Mouse (Mus musculus) layer of hippocampus, adult 8-10 months (tissue): ENCODE data around the gene Mmp7. TPM values are rescaled to one million over a fixed set of nuclear protein-coding genes. Genes with fewer than 3 reads are reported as not detected.

Experiments used
- DNase-seq, 2 experiments: peaks; one replicate each; pipeline ENCODE4 v3.0.0; 2022; ENCODE audit warnings: low spot score in 2 of 2
- total RNA-seq, 4 experiments: library from RNA; stranded (reverse); gene quantifications; 2 replicates each; pipeline ENCODE4 v1.2.4; 2022

The Mmp7 gene
- total RNA-seq = not detected

DNA sequence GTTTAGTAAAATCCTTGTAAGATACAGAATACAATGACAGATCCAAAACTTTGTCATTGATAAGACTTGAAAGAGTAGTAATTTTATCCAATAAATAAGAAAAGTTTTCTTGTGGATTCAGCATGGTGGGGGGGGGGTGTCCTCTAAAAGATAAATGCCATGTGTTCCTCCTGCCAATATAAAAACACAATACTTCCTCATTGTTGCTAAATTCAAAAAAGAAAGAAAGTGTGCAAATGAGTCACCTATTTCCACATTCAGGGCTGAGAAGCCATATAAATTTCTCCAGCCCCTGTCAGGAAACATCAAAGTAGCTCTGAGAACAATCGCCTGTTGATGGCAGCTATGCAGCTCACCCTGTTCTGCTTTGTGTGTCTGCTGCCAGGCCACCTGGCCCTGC lies at the start of gene Mmp7:
Mmp7 (plus strand) TSS at position 301 of the 400 bp plus-strand sequence.
- DNase-seq = no peak

GRCm38 (mm10) chr9:7647901-7648300 lies 44.0 kb upstream of the Mmp7 start:
- no peak for DNase-seq

DNA sequence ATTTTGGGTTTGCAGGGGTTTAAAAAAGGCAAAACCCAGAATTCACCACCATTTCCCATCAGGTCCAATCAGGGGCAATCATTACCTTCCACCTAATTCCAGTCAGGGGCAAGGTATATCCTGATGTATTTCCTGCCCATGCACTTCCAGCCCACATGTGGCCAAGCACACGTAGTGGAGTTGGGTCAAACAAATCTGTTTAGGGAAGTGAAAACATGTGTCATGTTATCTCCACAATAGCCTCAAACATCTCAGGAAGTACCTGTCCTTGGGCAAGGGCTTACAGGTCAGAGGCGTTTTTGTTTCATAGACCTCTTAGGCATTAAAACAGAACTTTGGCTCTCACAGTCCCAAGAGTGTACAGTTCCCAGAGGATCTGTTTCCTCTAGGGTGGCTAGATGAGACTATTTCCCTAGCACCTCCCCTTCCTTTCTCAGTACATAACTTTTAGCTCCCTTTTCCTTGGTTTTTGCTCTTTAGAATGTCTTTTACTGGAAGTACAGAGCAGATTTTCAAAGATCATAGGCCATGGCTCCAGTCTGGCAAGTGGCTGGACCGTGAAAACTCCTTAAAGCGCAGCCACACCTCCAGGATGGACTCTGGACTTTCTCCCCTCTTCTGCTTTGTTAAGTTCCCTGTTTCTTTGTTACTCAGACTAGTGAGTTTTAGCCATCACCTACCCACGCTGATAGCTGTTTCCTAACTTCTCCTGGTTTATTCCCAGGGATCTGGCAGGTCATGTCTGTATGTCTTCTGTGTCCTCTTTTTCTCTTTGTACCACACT lies 41.3 kb upstream of the Mmp7 start:
- no peak for DNase-seq

DNA sequence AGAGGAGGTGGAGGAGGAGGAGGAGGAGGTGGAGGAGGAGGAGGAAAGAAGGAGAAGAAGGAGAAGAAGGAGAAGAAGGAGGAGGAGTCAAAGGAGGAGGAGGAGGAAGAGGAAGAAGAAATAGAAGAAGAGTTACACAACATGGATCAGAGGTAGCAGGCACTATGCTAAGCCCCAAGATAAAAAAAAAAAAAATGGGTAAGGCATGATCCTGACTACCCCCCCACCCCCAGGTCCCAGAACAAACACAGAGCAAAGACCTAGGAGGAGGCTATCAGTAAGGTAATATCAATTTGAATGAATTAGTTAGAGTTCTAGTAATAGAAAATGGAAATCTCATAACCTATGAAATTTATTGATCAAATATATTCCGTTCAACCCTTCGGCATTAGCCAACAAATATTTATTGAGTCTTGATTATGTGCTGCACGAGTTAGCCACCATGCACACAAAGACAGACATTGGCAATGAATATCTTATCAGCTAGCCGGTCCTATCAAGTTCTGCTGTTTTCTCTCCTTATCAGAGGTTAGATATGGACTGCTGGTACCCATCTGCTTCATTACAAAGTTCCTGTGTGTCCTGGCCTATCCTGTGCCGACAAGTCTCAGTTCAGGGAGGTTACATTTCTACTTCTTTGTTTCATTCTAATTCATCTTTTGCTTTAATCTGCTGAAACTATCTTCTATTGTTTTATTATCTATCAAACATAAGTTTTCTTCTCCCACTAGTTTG lies 39.4 kb upstream of the Mmp7 start:
- DNase-seq = no peak

- no peak for DNase-seq
Measured at GRCm38 (mm10) chr9:7657946-7658345, 33.9 kb upstream of the Mmp7 start.

DNA sequence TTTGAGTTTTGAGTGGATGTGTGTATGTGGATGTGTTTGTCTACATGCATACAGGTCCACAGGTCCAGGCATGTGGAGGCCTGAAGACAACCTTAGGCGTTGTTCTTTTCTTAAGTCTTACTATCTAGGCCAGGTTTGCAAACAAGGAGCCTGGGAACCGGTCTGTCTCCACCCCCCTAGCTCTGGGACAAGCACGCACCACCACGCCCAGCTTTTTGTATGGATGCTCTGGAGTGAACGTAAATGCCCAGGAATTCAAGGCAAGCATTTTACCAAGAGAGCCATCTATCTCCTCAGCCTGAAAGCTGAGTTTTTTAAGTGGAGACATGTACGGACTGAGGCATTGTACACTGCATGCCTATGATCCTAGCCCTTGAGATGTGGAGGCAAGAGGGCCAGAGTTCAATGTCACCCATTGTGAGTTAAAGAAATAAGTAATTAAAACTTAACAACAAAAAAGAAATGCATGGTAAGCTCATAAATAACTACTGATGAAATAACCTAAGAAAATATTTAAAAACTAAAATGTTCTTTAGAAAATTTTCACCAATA lies 32.3 kb upstream of the Mmp7 start:
- no peak for DNase-seq

- no peak for DNase-seq
Measured at GRCm38 (mm10) chr9:7661371-7661770, 30.5 kb upstream of the Mmp7 start.

- no peak for DNase-seq
Measured at GRCm38 (mm10) chr9:7669674-7670073, 22.2 kb upstream of the Mmp7 start.

DNA sequence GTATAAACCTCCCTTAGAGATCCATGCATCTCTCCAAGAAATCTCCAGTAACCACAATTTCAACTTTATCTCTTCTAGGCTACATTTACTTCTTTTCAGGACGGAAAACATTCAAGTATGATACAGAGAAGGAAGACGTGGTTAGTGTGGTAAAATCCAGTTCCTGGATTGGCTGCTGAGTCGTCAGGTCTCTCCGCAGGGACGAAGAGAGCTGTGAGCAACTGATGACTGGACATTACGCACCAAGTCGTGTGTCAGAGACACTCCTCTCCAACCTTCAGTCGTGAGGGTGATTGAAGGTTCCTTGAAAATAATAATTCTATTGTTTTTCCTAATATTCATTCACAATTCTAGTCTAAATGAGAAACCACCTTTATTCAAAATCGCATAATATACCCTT lies 18.9 kb upstream of the Mmp7 start:
- no peak for DNase-seq

DNA sequence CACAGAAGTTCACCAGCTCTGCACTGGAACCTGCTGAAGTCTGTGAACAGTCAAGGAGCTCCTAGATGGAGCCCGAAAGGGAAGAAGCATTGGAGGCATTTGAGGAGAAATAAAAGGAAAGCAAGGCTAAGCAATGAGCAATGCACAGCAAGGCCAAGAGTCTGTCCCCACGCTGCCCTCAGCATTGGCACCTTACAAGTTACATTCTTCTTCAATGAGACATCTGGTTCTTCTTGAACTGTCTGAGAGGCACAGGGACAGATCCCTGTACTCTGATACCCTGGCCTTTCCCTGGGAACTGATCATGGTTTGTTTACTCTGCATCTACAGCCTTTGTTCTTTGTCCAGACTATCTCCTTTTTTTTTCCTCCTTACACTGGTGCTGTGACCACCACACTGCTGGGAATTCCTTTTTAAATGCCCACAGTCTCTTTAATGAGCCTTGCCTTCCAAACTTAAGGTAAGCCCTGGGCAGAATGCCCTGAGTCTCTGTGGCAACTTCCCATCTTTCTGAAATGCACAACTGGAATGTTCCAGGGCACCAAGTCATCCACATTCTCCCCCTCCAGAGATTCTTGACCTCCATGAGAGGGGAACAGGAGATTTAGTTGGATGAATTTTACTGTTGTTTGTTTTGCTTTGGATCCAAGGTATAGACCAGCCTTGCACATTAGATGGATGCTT lies 13.6 kb upstream of the Mmp7 start:
- DNase-seq = no peak

DNA sequence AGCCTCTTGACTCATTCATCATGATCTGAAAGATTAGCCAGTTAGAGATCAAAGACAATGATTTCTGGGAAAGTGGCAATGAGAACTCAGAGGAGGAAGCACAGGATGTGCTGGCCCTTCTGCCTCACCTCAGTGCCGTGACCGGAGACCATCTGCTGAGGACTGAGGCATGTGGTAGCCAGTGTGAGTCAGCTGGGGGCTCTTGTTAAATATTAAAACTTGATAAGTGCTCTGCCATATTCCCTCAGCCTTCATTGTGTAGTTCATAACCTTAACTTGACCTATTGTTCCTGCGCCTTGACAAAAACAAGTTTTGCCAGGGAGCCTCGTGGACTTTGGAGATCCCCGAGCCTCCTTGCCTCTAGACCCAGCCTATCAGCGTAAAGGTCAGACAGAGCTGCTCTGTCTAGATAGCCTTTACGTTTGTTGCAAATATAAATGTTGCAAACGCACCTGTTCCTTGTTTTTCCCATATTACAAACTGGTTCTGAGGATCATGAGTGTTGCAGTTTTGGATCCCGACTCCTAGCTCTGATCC lies 9.7 kb upstream of the Mmp7 start:
- DNase-seq = no peak

DNA sequence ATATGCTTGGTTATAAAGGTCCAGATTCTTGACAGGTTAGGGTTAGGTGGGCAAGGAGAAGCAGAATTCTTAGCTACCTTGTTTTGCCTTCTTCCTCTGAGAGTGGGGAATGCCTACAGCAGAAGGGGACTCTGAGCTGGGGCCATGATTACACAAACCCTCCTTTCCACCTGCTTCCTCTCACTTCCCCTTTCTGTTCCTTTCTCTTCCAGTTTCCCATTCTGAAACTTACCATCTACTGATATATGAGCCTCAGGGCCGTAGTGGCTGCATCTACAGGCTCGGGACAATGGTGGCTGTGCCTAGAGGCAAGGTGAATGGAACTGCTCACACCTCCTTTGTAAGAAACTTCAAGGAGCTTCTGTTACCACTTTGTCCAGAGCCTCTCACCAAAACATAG lies 5.9 kb upstream of the Mmp7 start:
- no peak for DNase-seq

DNA sequence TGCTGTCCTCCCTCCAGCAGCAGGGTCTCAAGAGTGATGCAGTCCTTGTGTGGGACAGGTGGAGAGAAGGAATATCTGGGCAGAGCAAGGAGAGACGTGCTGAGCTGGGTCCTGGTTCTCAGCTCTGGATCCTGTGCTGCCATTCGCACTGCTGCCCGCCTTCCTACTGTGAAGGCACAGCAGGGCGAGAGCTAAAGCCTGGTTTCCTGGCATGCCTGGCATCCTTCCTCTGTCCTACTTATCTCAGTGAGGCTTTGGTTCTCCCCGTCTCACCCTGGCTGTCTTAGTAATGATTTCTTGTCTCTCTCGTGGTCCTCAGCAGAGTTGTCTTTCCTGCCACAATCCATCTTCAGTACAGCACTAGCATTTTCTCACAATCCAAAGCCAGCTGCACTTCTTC lies 2.1 kb upstream of the Mmp7 start:
- DNase-seq = no peak

- no peak for DNase-seq
Measured at GRCm38 (mm10) chr9:7693961-7694360, 2.1 kb downstream of the Mmp7 start.

DNA sequence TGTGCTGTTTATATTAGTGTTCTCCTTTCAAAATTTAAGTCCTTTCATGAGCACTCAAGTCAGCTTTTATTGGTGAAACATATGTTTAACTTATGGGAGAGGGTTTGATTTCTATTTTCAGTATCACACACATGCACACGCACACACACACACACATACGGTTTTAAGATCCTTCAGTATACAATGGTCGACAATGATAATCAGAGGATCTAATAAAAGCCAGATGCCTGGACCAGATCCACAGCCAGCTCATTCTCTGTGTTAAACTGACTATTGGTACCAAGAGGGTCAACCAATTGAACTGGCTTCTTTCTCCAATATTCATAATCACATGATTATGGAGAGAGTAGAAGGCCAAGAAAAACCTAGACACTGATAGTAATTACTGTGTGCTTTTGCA lies 3.8 kb downstream of the Mmp7 start:
- no peak for DNase-seq

GRCm38 (mm10) chr9:7708698-7709097 lies 16.8 kb downstream of the Mmp7 start:
- DNase-seq = no peak

GRCm38 (mm10) chr9:7711196-7711595 lies 19.3 kb downstream of the Mmp7 start:
- DNase-seq = no peak

DNA sequence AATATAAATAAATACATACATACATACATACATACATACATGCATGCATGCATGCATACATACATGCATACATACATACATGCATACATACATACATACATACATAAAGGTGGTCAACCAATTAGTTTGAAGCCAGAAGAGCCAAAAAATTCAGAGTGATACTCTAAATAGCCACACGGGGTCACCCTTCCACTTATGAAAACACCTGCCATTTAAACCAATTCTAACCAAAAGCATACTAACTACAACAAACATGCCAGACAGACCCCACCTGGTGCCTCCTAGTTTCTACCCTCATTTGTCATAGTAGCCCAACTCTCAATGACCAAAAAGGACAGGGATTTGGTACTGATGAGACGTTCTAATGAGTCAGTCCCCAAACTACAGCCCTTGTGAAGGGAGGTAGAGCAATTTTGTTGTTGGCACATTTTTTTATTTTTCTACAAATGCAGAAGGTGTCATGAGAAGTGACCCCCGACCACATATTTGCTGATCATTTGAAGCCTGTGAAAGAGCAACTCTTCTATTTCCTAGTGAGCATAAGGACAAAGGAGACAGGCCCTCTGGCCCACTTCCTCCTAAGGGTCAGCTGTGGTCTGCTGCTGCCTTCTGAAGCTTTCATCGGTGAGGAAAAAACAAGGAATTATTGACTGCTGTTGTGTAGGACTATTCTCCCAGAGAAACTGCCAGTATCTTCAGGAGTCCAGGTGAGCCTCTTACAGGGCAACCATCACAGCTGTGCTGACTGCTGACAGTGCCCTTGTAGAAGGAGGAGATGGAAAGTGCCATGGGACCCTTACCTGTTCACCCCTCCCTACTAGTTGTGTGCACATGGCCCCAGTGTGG lies 22.4 kb downstream of the Mmp7 start:
- DNase-seq = peak; percentile 16 to 49

DNA sequence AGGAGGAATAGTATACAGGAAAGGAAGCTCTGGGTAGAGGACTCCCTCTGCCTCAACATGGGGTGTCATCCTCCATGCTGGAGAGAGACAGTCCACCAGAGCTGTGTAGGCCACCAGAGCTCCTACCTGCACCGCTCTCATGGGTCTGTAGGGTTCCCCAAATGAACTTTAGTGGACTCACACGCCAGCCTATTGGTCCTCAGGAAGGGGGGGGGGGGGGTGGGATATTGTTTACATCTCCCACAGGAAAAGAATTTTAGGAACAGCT lies 23.0 kb downstream of the Mmp7 start:
- DNase-seq = no peak

DNA sequence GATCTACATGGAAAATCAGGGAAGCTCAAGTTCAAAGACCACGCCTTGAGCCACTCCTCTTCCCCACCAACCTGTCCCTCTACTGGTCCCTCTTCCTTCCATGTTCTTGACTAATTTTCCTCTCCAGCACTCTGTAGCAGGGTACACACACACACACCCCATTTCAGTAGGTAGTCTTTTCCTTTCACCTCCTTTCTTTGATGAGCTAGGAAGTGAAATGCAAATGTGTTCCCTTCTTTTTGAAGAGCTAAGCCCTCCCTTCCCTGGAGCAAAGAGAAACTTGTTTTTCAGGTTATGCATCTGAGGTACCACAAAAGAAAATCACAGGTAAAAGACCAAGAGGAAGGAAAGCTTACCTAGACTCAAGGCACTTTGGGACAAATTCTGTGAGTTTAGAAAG lies 29.7 kb downstream of the Mmp7 start:
- no peak for DNase-seq

DNA sequence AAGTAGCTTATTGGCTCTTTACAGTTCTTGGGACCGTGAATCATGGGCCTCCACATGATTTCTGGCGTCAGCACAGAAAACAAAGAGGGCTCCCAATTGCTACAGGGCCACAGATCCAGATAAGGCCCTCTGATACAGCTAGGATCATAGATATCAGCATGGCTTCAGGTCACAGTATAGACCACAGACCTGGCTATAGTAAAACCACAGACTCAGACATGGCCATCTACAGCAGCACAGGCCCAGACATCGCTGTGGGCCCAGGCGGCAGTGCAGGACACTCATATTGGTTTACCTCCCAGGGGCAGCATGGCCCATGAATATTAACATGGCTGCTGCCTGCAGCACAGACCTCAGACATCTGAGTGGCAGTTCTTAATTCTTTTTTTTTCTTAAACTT lies 37.1 kb downstream of the Mmp7 start:
- DNase-seq = no peak
